Mouse (Mus musculus) layer of hippocampus, postnatal 10 days (tissue): Measurements from ENCODE around the gene Defa2. TPM values are rescaled to one million over a fixed set of nuclear protein-coding genes. Genes with fewer than 3 reads are reported as not detected.
"Not testable (repeated sequence)": the region's sequence is repeated elsewhere in the genome, so short reads cannot be mapped to it uniquely, and the experiment has no call there.

ENCODE experiments used
- DNase-seq, 2 experiments: peaks; one replicate each; pipeline ENCODE4 v3.0.0; 2021; ENCODE audit warnings: low spot score in 2 of 2
- long read RNA-seq: library from polyadenylated mRNA; stranded (forward); transcript quantifications from one replicate; pipeline ENCODE4 v2.0.0, GENCODE M21; 2023
- total RNA-seq, 2 experiments: library from RNA; stranded (reverse); gene quantifications; 2 replicates each; pipeline ENCODE4 v1.2.3; 2021

Gene Defa2
- total RNA-seq: not detected
- long read RNA-seq: 0 reads

GRCm38 (mm10) chr8:21378215-21378614, at the start of gene Defa2:
Gene Defa2, plus strand, starts transcription at chr8:21378515.
- not testable (repeated sequence) for DNase-seq

GRCm38 (mm10) chr8:21391511-21391910, 13.2 kb downstream of the Defa2 start, which contains the start of gene Defa33:
Gene Defa33, plus strand, starts transcription at chr8:21391811.
- not testable (repeated sequence) for DNase-seq

GRCm38 (mm10) chr8:21427111-21427510, 48.8 kb downstream of the Defa2 start, which contains the start of gene Defa36:
Gene Defa36, plus strand, starts transcription at chr8:21427411.
- DNase-seq: not testable (repeated sequence)

Other genes starting within 250 kb of the Defa2 start
- not detected for gene Defa30, start 243.9 kb upstream of the Defa2 start, total RNA-seq
- gene Defa22, start 216.2 kb upstream of the Defa2 start, total RNA-seq: not detected
- gene Defa31, start 186.9 kb upstream of the Defa2 start, total RNA-seq: not detected
- gene Gm15293, start 177.0 kb upstream of the Defa2 start, total RNA-seq: not detected
- not detected for gene Gm15292, start 128.8 kb upstream of the Defa2 start, total RNA-seq
- not detected for gene Defa27, start 63.0 kb upstream of the Defa2 start, total RNA-seq
- not detected for gene Defa29, start 51.5 kb upstream of the Defa2 start, total RNA-seq
- not detected for gene Defa33, start 13.3 kb downstream of the Defa2 start, total RNA-seq
- gene Defa36, start 48.9 kb downstream of the Defa2 start, total RNA-seq: not detected
- not detected for gene Gm7849, start 78.0 kb downstream of the Defa2 start, total RNA-seq
- not detected for gene Defa20, start 130.7 kb downstream of the Defa2 start, total RNA-seq
- not detected for gene Defa32, start 150.5 kb downstream of the Defa2 start, total RNA-seq
- gene Defa37, start 186.9 kb downstream of the Defa2 start, total RNA-seq: not detected
- not detected for gene Defa28, start 204.5 kb downstream of the Defa2 start, total RNA-seq
- not detected for gene Gm7861, start 216.0 kb downstream of the Defa2 start, total RNA-seq
- not detected for gene Defa26, start 239.7 kb downstream of the Defa2 start, total RNA-seq